Mouse (Mus musculus): ENCODE measurements around the gene Lasp1. TPM values are rescaled to one million over a fixed set of nuclear protein-coding genes. Genes with fewer than 3 reads are reported as not detected.
A peak's percentile ranks its signal among the peaks of the same experiment; 100 is the strongest.

Gene Lasp1
- total RNA-seq, 4 experiments from 2014 or later = 5.9 to 11.2 (median 9.0) TPM

- DNase-seq (ENCODE audit: low spot score in 2 of 2) = no peak
Measured at GRCm38 (mm10) chr11:97810356-97810755, 11.6 kb downstream of the Lasp1 start.

GRCm38 (mm10) chr11:97810970-97811369 lies 12.2 kb downstream of the Lasp1 start:
- DNase-seq (ENCODE audit: low spot score in 2 of 2) = no peak

DNA sequence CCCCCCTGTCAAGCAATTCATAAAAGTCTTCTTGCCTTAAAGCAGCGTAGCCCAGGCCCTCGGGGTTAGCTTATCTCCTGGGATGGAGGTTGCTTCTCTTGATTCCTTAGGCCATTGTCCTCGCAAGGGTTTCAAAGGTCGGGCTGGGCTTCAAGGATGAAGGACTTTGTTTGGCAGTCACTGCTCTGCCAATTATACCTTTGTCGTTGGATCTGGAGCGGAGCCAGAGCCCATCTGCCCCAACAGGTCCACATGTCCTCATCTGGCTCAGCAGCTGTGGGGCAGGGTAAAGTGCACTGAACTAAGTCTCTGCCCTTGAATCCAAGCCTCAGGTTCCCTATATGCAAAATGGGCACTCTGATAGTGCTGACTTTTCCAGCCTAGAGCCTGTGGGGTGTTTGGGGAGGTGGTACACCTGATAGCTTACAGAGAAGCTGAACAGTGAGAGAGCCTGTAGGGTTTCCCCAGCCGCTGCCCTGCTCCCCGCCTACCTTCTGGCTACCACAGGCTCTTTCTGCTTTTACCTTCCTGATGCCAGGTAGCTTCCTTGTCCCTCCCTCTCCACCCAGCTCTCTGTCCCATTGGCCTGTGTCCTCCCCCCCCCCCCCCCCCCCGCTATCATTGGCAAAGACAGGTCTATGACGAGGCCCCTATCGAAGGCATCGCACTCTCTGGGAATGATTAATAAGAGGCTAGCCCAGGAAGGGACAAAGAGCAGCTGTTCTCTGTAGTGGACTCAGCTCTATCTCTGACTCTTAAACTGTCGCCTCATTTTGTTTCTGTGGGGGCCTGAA lies 13.0 kb downstream of the Lasp1 start:
- DNase-seq (ENCODE audit: low spot score in 2 of 2) = no peak

DNA sequence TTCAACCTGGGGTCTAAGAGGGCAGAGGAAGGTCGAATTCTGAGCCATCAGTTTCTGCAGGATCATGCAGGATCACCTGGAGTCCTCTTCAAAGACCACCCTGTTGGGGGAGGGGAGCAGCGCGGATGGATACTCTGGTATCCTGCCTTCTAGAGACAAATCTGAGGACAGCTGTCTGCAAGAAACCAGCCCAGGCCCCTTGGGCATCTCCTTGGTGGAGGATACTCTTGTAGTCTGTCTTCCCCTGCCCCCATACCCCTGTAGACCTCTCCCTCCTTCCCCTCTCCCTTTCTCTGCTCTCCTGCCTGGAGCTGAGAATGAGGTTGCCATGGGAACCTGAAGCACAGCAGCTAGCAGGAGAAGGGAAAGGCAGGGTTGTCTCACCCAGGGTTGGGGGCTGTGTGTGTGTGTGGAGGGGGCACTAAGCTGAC lies 13.7 kb downstream of the Lasp1 start:
- DNase-seq (ENCODE audit: low spot score in 2 of 2) = no peak

GRCm38 (mm10) chr11:97813085-97813484 lies 14.3 kb downstream of the Lasp1 start:
- no peak for DNase-seq (ENCODE audit: low spot score in 2 of 2)

DNA sequence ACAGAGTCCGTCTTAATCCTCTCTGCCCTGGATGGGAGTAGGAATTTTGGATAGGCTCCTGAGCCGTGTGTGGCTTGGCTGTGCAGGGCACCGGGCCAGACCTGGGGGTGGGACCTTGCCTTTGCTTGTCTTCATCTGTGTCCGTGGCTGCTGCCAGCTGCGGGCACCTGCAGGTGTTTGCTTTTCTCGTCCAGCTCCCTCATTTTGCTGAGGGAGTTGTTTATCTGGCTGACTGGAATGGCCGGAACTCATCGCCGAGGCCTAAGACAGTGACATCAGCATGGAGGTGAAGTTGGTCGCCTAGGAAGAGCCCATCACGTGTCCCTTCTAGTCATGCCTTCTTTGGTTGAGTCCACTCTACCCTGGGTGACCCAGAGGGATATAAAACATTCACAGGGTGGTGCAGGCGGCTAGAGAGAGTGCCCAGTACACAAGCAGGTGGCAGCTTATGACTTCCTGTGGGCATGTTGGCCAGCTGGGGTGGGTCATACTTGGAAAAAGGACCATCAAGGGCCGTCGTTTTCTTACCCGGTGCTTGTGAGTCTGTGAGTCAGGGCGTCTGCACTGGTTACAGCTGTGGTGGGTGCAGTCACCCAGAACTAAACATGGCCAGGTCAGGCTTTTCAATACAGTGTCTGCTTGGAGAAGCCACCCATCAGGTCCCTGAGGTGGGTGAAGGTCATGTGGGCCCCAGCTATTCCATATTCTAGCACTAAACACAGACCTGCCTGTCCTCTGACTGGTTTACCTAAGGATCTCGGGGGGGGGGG lies 15.1 kb downstream of the Lasp1 start:
- no peak for DNase-seq (ENCODE audit: low spot score in 2 of 2)

- DNase-seq (ENCODE audit: low spot score in 2 of 2) = no peak
Measured at GRCm38 (mm10) chr11:97815736-97816135, 16.9 kb downstream of the Lasp1 start.

DNA sequence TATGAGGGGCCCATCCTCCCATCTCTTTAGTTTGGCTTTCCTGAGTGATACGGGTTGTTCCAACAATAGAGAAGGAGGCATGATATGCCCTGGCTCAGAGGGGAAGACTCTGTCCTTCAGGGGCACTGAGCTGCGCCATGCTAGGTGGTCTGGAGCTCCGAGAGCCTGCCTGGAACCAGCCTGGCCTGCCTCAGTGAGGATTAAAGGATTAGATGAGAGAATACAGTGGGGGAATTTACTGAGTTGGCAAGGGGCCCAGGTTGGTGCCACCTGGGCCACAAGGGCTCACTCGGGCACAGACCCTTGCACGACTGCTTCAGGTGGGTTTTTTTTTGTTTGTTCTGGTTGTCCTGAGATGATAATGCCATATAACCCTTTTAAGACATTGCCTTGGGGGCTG lies 17.4 kb downstream of the Lasp1 start:
- no peak for DNase-seq (ENCODE audit: low spot score in 2 of 2)

DNA sequence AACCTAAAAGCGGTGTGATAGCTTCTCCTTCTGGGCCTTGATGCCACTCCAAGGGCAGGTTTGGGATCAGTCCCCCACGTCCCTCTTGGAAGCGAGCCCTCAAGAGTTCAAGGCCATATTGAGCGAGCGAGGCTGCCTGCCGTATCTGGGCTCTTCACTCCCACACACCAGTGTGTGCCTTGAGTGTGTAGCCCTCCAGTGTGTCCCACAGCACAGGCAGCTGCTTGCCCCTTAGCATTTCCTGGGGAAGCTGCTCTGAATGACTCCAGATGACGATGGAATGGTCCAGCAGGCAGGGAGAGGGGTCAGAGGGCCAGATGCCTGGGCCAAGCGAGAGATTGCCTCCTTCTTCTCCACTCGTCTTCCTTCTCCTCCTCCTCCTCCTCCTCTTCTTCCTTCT lies 18.1 kb downstream of the Lasp1 start:
- DNase-seq (ENCODE audit: low spot score in 2 of 2) = no peak

DNA sequence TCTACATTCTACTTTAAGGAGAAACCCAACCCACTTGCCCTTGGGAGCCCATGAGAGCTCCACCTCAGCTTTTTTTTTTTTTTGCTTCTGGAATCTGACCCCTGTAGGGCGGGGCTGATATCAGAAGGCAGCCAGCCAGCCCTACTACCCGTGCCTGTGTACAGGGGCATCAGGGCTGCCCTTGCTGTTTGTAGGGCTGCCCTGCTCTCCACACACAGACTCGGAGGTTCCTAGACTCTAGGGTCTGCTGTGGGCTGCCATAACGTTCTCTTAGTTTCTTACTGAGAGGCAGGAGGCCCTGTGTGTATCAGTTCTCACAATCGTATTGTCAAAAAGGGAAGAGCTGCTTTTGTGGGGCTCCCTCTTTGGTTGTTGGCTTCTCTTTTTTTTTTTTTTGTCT lies 18.6 kb downstream of the Lasp1 start:
- DNase-seq (ENCODE audit: low spot score in 2 of 2) = no peak

DNA sequence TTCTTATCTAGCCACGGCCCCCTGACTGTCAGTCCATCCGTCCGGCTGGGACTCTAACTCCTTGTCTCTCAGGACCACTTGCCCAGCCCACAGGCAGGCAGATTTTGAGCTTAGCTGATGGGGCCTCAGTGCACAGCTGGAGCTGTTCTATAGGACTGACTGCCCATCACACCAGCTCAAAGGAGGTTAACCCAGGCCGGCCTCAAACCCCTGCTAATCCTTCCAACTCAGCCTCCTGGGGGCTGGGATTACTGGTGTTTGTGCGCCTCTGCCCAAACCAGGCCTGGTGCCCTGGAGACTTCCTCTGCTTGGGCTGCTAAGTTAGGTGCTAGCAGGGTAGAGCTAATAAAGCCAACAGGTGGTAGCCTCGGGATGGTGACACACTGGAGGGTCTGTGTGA lies 19.2 kb downstream of the Lasp1 start:
- DNase-seq (ENCODE audit: low spot score in 2 of 2) = no peak

DNA sequence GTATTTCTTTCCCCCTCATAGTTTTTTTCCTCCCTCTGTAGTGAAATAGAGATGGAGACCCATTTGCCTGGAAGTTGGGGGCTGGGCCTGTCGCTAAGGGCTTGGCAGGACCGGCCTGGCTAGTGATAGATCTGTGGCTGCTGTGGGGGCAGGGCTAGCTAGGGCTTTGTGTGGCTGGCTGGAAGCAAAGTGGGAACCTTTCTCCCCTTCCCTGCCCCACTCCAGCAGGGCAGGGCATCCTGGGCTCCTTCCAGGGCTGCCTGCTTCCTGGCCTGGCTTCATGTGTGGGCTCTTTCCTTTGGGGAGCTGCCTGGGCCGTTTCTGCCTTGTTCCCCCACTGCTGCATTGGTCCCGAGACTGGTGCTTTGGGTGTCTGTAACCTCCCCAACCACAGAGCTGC lies 19.8 kb downstream of the Lasp1 start:
- no peak for DNase-seq (ENCODE audit: low spot score in 2 of 2)

DNA sequence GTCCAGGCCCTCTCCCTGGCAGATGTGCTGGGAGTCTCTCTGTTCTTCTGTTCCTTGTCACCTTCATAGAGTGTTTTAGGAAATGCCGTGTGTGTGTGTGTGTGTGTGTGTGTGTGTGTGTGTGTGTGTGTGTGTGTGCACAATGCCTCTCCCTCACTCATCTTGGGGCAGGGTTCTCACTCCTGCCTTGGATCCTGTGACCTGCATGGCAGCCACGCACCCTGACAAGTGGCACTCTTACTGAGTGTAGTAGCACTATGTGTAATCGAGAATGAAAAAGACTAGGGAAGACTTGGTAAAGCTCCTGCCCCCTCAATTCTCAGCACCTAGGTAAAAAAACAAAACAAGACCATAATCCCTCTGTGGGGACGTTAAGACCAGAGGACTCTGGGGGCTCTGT lies 20.3 kb downstream of the Lasp1 start:
- no peak for DNase-seq (ENCODE audit: low spot score in 2 of 2)

- no peak for DNase-seq (ENCODE audit: low spot score in 2 of 2)
Measured at GRCm38 (mm10) chr11:97819923-97820322, 21.1 kb downstream of the Lasp1 start.

DNA sequence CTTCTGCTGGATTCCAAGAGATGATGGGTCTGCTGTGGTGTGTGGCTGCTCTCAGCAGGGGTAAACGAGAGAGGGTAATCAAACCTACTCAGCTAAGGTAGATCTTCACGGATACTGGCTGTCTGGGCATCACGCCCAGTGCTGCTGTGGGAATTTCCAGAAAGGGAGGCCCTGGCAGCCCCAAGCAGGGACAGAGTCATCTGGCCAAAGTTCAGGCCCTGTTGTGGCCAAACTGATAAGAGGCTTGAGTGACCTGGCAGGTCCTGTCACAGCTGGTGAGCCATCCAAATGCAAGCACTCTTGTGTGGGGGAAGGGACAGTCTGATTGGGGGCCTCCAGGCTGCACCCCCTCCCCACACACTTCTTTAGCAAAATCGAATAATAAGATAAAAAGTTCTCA lies 22.0 kb downstream of the Lasp1 start:
- peak; percentile 56 to 76 for DNase-seq (ENCODE audit: low spot score in 2 of 2)

- no peak for DNase-seq (ENCODE audit: low spot score in 2 of 2)
Measured at GRCm38 (mm10) chr11:97821401-97822064, 22.7 kb downstream of the Lasp1 start.

GRCm38 (mm10) chr11:97822840-97823603 lies 24.2 kb downstream of the Lasp1 start:
- peak in 1 of 2 experiments; percentile 50 for DNase-seq (ENCODE audit: low spot score in 2 of 2)

DNA sequence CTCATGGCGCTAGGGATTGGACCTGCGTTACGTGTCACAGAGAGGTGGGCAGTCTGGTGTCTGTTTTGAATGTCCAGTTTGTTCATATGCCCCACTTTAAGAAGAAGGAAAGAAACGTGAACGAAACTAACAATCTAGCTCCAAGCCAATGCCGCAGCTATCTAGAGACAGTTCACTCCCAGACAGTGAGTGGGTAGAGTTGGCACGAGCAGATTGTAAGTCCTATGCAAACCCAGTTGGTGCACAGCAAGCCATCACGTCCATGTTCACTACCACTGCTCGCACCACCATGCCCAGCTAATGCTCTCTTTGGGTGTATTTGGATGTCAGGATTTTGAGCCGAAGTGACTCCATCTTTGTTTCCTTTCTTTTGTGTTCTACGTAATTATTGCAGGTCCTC lies 25.4 kb downstream of the Lasp1 start:
- no peak for DNase-seq (ENCODE audit: low spot score in 2 of 2)

DNA sequence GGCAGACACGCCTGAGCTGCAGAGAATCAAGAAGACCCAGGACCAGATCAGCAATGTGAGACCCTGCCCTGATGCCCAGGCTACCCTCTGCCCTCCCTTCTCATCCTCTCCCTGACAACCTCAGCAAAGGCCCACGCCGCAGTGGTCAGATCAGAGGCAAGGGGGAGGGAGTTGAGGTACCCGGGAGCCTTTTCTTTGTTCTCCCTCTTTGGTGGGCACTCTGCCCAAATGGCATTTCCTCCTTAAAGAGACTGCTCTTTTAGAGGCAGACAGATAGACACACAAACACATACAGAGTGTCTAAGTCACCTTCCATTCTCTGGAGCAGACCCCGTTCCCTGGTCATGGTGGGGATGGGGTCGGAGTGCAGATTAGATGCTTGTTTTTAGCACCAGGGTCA lies 26.1 kb downstream of the Lasp1 start:
- no peak for DNase-seq (ENCODE audit: low spot score in 2 of 2)

GRCm38 (mm10) chr11:97825295-97825694 lies 26.5 kb downstream of the Lasp1 start:
- no peak for DNase-seq (ENCODE audit: low spot score in 2 of 2)

DNA sequence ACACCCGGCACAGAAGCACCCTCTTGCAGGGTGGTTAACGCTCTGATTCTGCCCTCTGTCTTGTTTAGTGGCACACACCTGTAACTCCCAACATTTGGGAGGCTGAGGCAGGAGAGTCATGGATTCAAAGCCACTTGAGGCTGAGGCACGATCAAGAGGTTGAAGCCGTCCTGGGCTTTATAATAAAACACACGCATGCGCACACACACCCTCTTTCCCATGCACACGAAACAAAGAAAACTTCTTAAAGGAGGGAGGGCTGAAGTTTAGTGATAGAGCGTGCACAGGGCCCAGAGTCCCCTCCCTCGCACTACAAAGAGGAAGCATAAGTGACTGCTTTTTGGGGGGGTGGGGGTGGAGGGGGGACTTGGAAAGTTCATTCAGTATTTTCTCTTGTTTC lies 27.2 kb downstream of the Lasp1 start:
- DNase-seq (ENCODE audit: low spot score in 2 of 2) = no peak

- no peak for DNase-seq (ENCODE audit: low spot score in 2 of 2)
Measured at GRCm38 (mm10) chr11:97826414-97826813, 27.6 kb downstream of the Lasp1 start.
